Mouse (Mus musculus) heart, embryonic 10.5 days (tissue): ENCODE results near the gene Golga5. TPM values are rescaled to one million over a fixed set of nuclear protein-coding genes. Genes with fewer than 3 reads are reported as not detected.

Experiments used
- DNase-seq: peaks from one replicate; pipeline ENCODE4 v3.0.0-alpha.2; 2017; ENCODE audit warnings: low spot score
- H3K27ac ChIP-seq: fragments of 300-500 bp; sonication (generic); 2 replicates; pipeline ENCODE4 v1.5.1; 2016; ENCODE audit warnings: mild to moderate bottlenecking
- H3K27me3 ChIP-seq: fragments of 300-500 bp; sonication (generic); 2 replicates; pipeline ENCODE4 v1.6.1; 2016; ENCODE audit warnings: mild to moderate bottlenecking; ENCODE audit not compliant: poor library complexity, insufficient read depth, severe bottlenecking
- H3K36me3 ChIP-seq: fragments of 300-500 bp; sonication (generic); 2 replicates; pipeline ENCODE4 v1.6.1; 2016; ENCODE audit warnings: mild to moderate bottlenecking, moderate library complexity
- H3K4me1 ChIP-seq: fragments of 300-500 bp; sonication (generic); 2 replicates; pipeline ENCODE4 v1.6.1; 2016; ENCODE audit warnings: mild to moderate bottlenecking
- H3K4me3 ChIP-seq: fragments of 300-500 bp; sonication (generic); 2 replicates; pipeline ENCODE4 v1.5.1; 2016; ENCODE audit warnings: mild to moderate bottlenecking, moderate library complexity
- H3K9me3 ChIP-seq: fragments of 300-500 bp; sonication (generic); 2 replicates; pipeline ENCODE4 v1.6.1; 2016; ENCODE audit warnings: mild to moderate bottlenecking, moderate library complexity
- WGBS: fragments of 180-500 bp; shearing (Covaris S2); methylation state at CpG from one replicate; pipeline ENCODE4 v1.1.7; 2016; 5-methylcytosine and 5-hydroxymethylcytosine counted together
- polyA plus RNA-seq: library from polyadenylated mRNA; unstranded; fragments of >200 nt; fragmentation: Nextera tagmentation; extraction: Ambion mirVana; gene quantifications from 2 replicates; pipeline ENCODE4 v1.2.1, GENCODE M21; 2016

Gene Golga5
- polyA plus RNA-seq, 1 experiment from 2014 or later: 26.1 TPM

- 47% methylated on average over 4 of the region's 4 CpGs for WGBS
- Histone ChIP-seq H3K4me1 (peaks cover 6% of the 10 kb centered on the region; the same call in 1 of the 2 replicates), H3K27ac (no peak overlapping the region), H3K4me3 (no peak overlapping the region), H3K36me3 (peaks cover 37% of the 10 kb centered on the region), H3K9me3 (no peaks in the 10 kb centered on the region), H3K27me3 (no peaks in the 10 kb centered on the region)
- peak; percentile 64 for DNase-seq
Observed at GRCm38 (mm10) chr12:102499723-102500122, 30.8 kb downstream of the Golga5 start.

GRCm38 (mm10) chr12:102501038-102501437 lies 32.1 kb downstream of the Golga5 start:
- H3K27me3 ChIP-seq: no peaks in the 10 kb centered on the region
- WGBS: 93% methylated on average over 2 of the region's 2 CpGs

GRCm38 (mm10) chr12:102501848-102502595 lies 33.1 kb downstream of the Golga5 start:
- peaks cover 6% of the 10 kb centered on the region; the same call in 1 of the 2 replicates for H3K4me1 ChIP-seq
- H3K36me3 ChIP-seq: peaks cover 15% of the 10 kb centered on the region
- WGBS: 71% methylated on average over 8 of the region's 8 CpGs

More at GRCm38 (mm10) chr12:102501038-102501437, 32.1 kb downstream of the Golga5 start:
- H3K36me3 ChIP-seq: peaks cover 25% of the 10 kb centered on the region
- H3K9me3 ChIP-seq: no peaks in the 10 kb centered on the region
- H3K27ac ChIP-seq: no peak overlapping the region
- peak; percentile 57 for DNase-seq
- no peak overlapping the region for H3K4me3 ChIP-seq
- H3K4me1 ChIP-seq: peaks cover 6% of the 10 kb centered on the region; the same call in 1 of the 2 replicates

GRCm38 (mm10) chr12:102505131-102505713 lies 36.3 kb downstream of the Golga5 start:
- no peaks in the 10 kb centered on the region for H3K27me3 ChIP-seq
- H3K36me3 ChIP-seq: no peaks in the 10 kb centered on the region
- peaks cover 6% of the 10 kb centered on the region; the same call in 1 of the 2 replicates for H3K4me1 ChIP-seq
- H3K9me3 ChIP-seq: no peaks in the 10 kb centered on the region
- WGBS: 64% methylated on average over 9 of the region's 9 CpGs
- no peak overlapping the region for H3K27ac ChIP-seq
- no peak overlapping the region for H3K4me3 ChIP-seq
- no peak for DNase-seq

More at GRCm38 (mm10) chr12:102501848-102502595, 33.1 kb downstream of the Golga5 start:
- Histone ChIP-seq H3K27ac (no peak overlapping the region), H3K4me3 (no peak overlapping the region), H3K27me3 (no peaks in the 10 kb centered on the region), H3K9me3 (no peaks in the 10 kb centered on the region)
- peak; percentile 52 for DNase-seq

GRCm38 (mm10) chr12:102505949-102506348 lies 37.0 kb downstream of the Golga5 start:
- no peaks in the 10 kb centered on the region for H3K27me3 ChIP-seq
- no peak overlapping the region for H3K4me3 ChIP-seq
- H3K4me1 ChIP-seq: peaks cover 6% of the 10 kb centered on the region; the same call in 1 of the 2 replicates
- 90% methylated on average over 7 of the region's 7 CpGs for WGBS
- no peak overlapping the region for H3K27ac ChIP-seq
- H3K9me3 ChIP-seq: no peaks in the 10 kb centered on the region
- no peaks in the 10 kb centered on the region for H3K36me3 ChIP-seq
- DNase-seq: no peak

GRCm38 (mm10) chr12:102511363-102511762 lies 42.4 kb downstream of the Golga5 start:
- H3K27me3 ChIP-seq: no peaks in the 10 kb centered on the region

GRCm38 (mm10) chr12:102514151-102514550 lies 45.2 kb downstream of the Golga5 start:
- no peak overlapping the region for H3K4me3 ChIP-seq
- H3K27ac ChIP-seq: no peak overlapping the region
- no peak for DNase-seq
- H3K4me1 ChIP-seq: no peaks in the 10 kb centered on the region
- WGBS: 74% methylated on average over 6 of the region's 6 CpGs
- no peaks in the 10 kb centered on the region for H3K9me3 ChIP-seq
- H3K27me3 ChIP-seq: no peaks in the 10 kb centered on the region
- no peaks in the 10 kb centered on the region for H3K36me3 ChIP-seq

More at GRCm38 (mm10) chr12:102511363-102511762, 42.4 kb downstream of the Golga5 start:
- WGBS: 55% methylated on average over 3 of the region's 3 CpGs
- Histone ChIP-seq H3K4me1 (no peaks in the 10 kb centered on the region), H3K27ac (no peak overlapping the region), H3K9me3 (no peaks in the 10 kb centered on the region), H3K4me3 (no peak overlapping the region), H3K36me3 (no peaks in the 10 kb centered on the region)
- no peak for DNase-seq

- H3K27me3 ChIP-seq: no peaks in the 10 kb centered on the region
- H3K27ac ChIP-seq: no peak overlapping the region
- no peaks in the 10 kb centered on the region for H3K36me3 ChIP-seq
- WGBS: 84% methylated on average over 6 of the region's 6 CpGs
- H3K4me1 ChIP-seq: no peaks in the 10 kb centered on the region
- no peak overlapping the region for H3K4me3 ChIP-seq
- DNase-seq: no peak
- H3K9me3 ChIP-seq: no peaks in the 10 kb centered on the region
Observed at GRCm38 (mm10) chr12:102514751-102515150, 45.8 kb downstream of the Golga5 start.

GRCm38 (mm10) chr12:102516151-102516550 lies 47.2 kb downstream of the Golga5 start:
- Histone ChIP-seq H3K36me3 (no peaks in the 10 kb centered on the region), H3K4me1 (no peaks in the 10 kb centered on the region), H3K4me3 (no peak overlapping the region), H3K27ac (no peak overlapping the region), H3K9me3 (no peaks in the 10 kb centered on the region), H3K27me3 (no peaks in the 10 kb centered on the region)
- WGBS: 82% methylated on average over 4 of the region's 4 CpGs
- DNase-seq: no peak

GRCm38 (mm10) chr12:102517647-102518046 lies 48.7 kb downstream of the Golga5 start:
- Histone ChIP-seq H3K4me1 (no peaks in the 10 kb centered on the region), H3K36me3 (no peaks in the 10 kb centered on the region), H3K27me3 (no peaks in the 10 kb centered on the region), H3K9me3 (no peaks in the 10 kb centered on the region), H3K27ac (no peak overlapping the region), H3K4me3 (no peak overlapping the region)
- WGBS: 87% methylated on average over 13 of the region's 13 CpGs
- no peak for DNase-seq

GRCm38 (mm10) chr12:102519929-102520720 lies 51.2 kb downstream of the Golga5 start:
- no peaks in the 10 kb centered on the region for H3K4me1 ChIP-seq
- no peak for DNase-seq
- 80% methylated on average over 12 of the region's 12 CpGs for WGBS
- H3K9me3 ChIP-seq: no peaks in the 10 kb centered on the region
- H3K36me3 ChIP-seq: no peaks in the 10 kb centered on the region
- H3K27me3 ChIP-seq: no peaks in the 10 kb centered on the region
- H3K27ac ChIP-seq: no peak overlapping the region
- H3K4me3 ChIP-seq: no peak overlapping the region

GRCm38 (mm10) chr12:102521777-102522319 lies 52.9 kb downstream of the Golga5 start:
- no peak overlapping the region for H3K4me3 ChIP-seq
- DNase-seq: no peak
- WGBS: 49% methylated on average over 13 of the region's 13 CpGs
- H3K4me1 ChIP-seq: no peaks in the 10 kb centered on the region
- H3K27ac ChIP-seq: no peak overlapping the region
- H3K36me3 ChIP-seq: no peaks in the 10 kb centered on the region
- no peaks in the 10 kb centered on the region for H3K9me3 ChIP-seq
- H3K27me3 ChIP-seq: peaks cover 6% of the 10 kb centered on the region; the same call in 1 of the 2 replicates
